Mouse (Mus musculus) urinary bladder, postnatal 10 days (tissue): Measurements from ENCODE around the gene Prr12.
A peak's percentile ranks its signal among the peaks of the same experiment; 100 is the strongest.
"Not testable (repeated sequence)": the region's sequence is repeated elsewhere in the genome, so short reads cannot be mapped to it uniquely, and the experiment has no call there.

Source experiments
- DNase-seq: peaks from one replicate; pipeline ENCODE4 v3.0.0; 2022; ENCODE audit warnings: low spot score

The Prr12 gene

DNA sequence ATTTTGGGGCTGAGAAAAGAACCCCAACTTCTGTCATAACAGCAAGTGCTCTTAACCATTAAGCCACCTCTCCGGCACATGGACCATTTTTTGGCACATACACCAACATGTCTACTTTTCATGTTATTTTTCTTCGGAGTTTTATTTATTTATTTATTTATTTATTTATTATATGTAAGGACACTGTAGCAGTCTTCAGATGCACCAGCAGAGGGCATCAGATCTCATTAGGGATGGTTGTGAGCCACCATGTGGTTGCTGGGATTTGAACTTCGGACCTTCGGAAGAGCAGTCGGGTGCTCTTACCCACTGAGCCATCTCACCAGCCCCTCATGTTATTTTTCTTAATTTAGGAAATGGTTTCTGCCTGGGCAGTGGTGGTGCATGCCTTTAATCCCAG, 29.0 kb downstream of the Prr12 start:
- DNase-seq: not testable (repeated sequence)

DNA sequence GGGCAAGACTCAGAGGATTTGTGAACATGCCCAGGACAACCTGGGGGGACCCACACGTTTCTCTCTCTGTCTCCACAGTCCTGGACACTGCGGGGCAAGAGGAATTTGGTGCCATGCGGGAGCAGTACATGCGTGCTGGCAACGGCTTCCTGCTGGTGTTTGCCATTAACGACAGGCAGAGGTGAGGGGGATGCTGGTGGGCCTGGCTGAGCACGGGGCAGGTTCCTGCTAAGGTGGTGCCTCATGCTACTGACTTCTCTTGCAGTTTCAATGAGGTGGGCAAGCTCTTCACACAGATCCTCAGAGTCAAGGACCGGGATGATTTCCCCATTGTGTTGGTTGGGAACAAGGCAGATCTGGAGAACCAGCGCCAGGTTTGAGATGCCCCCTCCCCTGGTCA, 32.5 kb downstream of the Prr12 start:
- DNase-seq: no peak

DNA sequence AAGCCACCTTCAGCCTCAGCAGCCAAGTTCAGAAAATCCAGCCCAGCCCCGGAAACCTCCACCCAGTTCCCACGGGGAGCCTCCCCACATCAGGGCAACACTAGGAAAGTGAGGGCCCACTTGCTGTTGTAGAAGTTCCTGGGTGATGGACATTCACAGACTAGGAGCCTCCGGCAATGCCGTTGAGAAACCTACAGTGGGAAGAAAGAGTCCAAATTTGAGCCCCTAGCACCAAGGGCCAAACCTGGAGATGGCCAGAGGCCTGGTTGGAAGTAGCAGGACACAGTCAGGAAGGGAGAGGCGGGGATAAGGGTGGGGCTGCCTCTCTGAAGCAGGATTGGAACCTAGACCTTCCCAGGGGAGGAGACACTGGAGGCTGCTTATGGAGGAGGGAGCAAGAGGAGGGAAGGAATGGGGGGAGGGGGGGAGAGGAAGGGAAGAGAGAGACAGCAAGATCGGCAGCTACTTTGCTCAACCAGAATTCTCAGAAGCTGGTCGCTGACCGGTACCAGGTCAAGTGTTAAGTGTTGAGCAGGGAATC, 33.6 kb downstream of the Prr12 start:
- DNase-seq: no peak

DNA sequence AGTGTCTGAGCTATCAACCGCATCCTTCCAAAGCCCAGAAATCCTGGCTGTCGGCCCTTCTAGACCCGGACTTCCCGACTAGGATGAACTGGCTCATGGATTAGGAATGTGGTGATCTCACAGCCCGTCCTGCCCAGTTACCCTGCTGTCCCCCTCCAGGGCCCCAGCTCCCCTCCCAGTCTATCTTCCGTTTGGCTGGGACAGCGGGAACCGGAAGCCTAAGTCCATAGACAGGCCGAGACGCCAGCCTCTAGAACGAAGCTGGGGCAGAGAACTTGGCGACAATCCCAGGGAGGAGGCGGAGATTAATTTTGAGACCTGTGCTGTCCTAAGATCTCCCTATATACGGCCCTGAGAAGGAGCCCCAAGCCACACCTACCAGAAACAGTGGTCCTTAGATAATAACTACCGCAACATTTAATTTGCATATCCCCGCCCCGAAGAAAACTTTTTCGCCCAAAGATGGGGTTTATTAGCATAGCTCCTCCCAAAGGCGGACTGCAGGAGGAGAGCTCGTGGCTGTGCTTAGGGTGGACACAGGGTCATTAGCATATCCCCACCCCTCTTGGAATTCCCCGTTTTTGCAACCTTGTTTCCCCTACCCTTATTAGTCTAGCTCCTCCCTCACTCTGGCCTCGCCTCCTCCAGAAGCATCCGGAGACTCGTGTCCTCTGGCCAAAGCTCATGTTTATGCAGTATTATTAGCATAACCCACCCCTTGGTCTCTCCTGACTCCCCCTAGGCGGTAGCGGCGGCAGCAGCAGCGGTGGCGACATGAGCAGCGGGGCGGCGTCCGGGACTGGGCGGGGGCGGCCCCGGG, 35.2 kb downstream of the Prr12 start, which contains the start of gene Rras:
Gene Rras (plus strand): TSS at position 720 of the 820 bp plus-strand sequence.
- peak; percentile 77 for DNase-seq

DNA sequence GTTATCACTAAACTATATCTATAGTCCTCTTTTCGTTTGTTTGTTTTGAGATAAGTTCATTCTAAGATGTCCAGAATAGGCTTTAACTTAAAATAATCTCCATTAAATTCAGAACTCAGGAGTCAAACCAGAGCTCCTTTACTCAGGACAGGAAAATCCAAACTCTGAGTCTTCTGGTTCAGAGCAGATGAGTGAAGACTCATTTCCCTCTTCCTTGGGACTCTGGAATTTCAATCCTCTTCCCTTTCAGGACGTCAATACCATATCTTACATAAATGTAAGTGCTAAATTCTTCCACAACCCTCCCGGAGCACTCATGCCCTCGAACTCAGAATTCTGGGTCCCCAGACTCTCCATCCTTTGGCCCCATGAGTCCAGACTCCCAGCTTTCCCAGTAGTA, 35.9 kb downstream of the Prr12 start:
- no peak for DNase-seq

DNA sequence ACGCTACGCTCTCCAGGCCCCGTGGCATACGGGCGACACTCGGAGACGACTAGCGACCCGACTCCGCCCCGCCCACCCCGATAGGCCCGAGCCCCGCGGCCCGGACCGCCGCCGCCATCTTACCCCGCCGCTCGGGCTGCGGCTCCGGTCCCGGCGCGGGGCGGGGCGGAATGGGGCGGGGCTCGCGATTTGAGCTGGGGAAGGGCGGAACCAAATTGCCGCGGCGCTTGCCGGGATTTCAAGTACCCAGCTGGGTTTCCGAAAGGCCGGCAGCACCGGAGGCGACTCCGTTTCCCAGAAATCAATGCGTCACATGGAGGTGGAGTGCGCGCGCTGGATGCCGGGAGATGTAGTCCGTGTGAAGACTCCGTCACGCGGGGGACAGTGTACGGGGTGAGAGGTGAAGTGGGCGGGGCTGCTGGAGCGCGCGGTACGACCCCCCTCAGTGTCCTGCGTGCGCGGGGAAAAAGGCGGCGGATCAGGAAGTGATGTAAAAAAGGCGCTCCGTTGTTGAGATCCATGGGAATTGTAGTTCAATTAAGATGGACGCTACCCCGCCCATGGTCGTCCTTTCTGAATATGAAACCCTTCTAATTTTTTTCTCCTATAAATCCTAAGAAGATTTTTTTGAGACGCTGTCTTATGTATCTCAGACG, 36.6 kb downstream of the Prr12 start, which contains the start of gene Scaf1:
Gene Scaf1 (minus strand): TSS at position 407 of the 656 bp plus-strand sequence.
- DNase-seq: peak; percentile 97

DNA sequence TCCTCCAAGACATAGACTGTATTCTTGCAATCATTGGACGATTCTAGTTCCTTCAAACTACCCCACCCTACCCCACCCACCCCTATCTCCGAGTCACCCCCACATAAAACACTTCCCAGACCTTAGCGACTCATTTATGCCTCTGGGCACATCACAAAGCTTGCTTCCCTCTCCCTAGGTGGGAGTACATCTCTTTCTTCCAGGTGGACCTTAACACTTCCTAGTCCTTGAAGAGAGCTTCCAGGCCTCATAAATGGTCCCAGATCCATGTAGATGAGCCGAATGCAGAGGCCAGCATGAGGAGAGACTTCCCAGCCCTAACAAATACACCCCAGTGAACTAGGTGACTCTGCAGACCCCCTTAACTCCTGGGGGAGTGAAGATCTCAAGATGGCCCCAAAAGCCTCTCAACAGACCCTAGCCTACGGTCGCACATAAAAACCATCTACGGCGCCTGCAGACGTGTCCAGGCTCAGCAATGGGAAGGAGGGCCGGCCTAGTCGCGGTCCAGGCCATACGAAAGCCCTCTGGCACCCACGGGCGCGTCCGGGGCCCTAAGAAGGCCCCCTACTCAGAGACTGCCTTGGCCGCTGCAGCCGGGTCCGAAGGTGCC, 37.2 kb downstream of the Prr12 start:
- DNase-seq: no peak

DNA sequence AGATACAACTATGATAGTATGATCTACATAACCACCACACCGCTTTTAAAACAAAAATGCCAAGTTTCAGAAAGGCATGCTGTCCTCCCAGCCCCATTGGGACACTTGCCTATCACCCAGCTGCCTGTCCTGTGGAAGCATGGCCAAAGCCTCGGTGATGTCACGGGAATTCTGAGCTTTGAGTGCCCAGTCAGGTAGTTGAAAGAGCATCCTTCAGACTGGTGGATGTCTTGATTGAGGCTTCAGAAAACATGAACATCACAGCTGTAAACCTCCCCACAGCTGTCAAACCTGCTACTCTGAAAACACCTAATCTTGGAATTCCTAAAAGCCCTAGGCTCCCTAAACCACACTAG, 38.6 kb downstream of the Prr12 start:
- DNase-seq: no peak

DNA sequence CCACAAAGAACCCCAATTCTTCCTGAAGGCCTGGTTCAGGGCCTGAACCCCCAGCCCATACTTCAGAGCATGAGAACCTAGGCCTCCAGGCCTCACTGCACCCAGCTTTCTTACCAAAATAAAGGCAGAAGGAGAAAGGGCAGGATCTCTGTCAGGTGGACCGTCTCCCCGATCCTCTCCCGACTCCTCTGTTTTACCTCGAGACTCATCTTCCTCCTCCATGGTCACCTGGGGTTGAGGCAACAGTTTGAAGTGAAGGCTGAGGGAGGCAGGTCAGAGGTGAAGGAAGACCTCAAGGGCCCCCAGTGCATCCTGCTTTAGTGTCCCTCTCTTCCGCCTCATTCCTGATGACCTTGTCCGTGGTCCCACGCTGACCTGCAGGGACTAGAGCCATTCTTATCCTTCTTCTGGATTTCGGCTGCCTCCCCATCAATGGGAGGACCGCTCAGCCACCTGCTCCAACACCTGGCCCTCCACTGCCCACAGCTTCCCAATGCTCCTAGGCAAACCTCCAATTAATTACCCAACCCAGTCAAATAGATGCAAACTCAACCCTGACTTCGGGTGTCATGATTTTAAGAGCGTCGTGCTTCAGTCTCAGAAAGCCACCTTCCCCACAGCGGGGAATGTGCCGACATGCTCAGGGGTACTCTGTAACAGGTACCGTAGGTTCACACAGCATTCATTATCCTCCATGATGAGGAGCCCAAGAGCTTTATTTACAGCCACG, 39.1 kb downstream of the Prr12 start:
- no peak for DNase-seq

DNA sequence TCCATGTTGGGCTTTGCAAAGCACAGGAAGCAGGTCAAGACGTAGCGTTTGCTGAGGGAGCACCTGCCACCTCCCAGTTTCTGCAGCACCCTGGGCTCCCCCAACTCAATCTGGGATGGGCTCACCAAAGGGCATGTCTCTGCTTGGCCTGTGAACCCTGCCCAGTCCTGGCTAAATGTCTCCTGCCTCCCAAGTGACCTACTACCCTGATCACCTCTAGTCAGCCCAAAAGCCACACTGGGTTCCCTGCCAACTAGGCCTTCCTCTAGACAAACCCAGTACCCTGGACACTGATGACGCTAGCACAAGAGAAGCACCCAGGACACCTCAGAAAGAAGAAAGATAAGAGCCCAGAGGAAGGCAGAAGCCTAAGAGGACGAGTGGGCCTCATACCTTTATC, 39.9 kb downstream of the Prr12 start:
- no peak for DNase-seq

DNA sequence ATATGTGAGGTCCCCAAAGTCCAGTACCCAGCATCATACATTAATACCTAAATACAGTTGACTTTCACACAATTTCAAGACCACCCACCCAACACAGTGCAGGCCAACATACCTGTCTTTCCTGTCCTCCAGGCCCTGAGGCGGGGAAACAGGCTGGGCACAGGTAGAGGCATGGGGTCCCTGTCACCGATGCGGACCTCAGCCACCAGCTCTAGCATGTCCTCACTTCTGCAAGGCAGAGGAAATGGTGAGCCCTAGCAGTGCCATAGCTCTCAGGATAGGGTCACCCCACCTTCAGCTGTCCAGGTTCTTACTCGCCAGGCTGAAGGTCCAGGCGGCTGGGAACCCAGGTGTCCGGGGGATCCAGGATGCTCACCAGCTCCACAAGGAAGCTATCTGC, 40.7 kb downstream of the Prr12 start:
- DNase-seq: no peak

DNA sequence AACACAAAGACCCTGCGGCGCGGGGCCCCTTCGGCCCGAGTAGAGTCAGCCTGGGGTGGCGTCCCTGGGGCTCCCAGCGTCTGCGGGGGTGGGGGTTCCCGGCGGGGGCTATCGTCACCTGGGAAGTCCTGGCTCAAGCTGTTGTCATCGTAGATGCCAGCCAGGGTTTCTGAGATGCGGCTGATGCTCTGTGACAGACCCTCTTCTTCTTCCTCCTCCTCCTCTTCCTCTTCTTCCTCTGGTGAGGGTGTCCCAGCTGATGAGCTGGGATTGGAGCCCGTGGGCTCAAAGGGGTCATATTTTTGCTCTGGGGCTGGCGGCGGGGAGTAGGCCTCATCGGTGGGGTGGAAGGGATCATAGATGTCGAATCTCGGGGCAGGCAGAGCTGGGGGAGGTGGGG, 44.3 kb downstream of the Prr12 start:
- no peak for DNase-seq

DNA sequence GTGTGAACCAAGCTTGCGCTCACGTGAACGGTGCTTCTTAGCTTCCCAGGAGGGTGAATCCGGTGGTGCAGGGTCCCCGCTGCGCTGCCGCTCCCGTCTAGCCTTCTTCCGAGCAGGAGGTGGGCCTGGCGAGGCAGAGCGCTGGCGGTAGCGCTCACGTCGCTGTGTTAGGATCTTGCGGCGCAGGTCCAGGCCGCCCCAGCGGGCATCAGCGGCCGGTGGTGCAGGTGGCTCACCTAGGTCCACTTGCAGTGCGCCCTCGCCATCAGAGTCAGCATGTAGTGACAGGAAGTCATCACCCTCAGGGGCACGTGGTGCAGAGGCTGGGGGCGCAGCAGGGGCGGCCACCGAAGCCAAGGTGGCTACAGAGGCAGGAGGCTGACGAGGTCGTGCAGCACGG, 44.8 kb downstream of the Prr12 start:
- DNase-seq: no peak

DNA sequence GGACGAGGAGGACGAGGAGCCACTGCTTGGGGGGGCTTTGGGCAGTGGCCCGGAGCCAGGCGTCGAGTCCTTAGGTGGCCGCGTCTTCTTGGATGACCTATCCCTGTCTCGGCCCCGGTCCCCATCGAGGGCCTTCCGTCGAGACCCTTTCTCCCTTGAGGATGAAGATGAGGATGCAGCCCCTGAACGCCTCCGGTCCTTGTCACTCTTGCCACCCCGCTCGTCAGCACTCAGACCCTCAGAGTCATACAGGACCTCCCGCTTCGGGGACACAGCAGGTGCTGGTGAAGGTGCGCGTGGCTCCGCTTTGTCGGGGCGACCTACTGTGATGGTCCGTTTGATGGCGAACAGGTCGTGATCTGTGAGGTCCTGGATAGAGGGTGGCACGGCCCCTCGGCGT, 45.5 kb downstream of the Prr12 start:
- no peak for DNase-seq

DNA sequence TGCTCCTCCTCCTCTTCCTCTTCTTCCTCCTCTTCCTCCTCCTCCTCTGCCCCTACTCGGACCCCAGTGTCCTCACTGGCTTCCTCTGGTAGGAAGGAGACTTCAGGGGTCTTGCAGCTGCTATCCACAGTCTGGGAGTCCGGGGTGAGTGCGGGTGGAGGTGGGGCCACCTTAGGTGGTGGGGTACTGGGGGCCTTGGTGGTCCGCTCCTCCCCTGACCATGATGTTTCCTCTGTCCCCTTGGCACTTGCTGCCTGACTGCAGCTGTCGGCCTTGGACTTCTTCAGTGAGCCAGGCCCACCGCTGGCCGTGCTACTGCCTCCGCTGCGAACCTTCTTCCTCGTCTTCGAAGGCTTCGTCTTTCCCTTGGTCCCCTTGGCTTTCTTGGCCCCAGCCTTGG, 46.2 kb downstream of the Prr12 start:
- no peak for DNase-seq

DNA sequence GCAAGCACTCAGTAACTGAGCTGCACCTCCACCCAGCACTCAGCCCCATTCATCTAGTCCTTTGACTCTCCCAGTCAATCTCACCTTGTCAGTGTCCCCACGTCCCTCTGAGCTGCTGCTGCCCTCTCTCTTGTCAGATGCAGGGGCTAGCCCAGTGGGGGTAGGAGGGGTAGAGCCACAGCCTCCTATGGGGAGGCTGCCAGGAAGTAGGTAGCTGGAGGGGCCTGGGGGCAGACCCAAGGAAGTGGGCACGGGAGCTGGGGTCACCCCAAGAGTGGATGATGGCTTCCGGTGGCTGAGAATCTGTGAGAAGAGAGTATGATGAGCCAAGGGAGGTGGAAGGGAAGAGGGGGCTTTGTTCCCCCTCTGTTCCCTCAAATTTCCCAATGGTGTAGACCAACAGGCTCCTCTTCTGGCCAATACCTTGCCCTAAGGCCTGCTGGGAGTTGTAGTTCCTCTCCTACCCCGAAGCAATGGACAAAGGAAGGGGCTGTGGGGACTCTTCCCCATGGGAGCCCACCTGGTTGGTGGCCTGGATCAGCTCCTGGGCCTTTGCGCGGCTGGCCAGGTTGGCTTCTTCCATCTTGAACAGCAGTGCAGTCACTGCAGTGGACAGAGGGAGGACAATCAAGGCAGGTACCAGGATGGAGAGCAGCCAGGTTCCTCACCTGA, 47.2 kb downstream of the Prr12 start:
- DNase-seq: no peak

DNA sequence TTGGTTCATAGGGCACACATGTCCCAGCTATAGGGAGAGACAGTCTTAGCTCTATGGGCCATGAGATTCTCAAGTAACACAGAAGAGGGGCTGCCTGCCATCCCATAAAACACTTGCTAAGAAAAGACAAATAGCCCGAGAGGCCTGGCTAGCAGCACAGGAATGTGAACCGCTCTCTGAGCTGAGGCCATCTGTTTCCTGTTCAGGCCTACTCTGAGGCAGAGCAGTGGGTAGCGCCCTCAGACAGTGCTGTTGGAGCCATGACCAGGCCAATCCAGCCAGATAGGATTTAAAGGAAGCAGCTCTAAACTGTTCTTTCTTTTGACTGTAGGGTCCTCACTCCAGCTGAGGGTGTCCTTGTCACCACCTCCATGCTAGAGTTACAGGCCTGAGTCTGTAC, 48.1 kb downstream of the Prr12 start:
- no peak for DNase-seq

DNA sequence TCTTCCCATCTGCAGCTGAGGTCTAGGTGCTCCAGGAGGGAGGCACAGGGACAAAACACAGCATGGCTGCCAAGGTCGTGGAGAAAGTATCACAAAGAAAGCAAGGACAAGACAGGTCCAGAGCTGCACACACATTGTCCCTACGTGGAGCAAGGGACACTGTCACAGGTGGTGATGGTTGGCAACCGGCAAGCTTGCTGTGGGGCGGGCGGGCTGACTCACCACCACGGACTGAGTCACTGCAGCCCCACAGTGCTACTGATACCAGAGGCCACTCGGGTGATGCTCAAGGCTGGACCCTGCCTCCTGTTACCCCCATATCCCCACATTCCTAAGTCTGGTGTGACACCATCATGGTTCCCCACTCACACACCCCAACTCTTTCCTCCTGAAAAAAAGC, 50.2 kb downstream of the Prr12 start:
- no peak for DNase-seq

DNA sequence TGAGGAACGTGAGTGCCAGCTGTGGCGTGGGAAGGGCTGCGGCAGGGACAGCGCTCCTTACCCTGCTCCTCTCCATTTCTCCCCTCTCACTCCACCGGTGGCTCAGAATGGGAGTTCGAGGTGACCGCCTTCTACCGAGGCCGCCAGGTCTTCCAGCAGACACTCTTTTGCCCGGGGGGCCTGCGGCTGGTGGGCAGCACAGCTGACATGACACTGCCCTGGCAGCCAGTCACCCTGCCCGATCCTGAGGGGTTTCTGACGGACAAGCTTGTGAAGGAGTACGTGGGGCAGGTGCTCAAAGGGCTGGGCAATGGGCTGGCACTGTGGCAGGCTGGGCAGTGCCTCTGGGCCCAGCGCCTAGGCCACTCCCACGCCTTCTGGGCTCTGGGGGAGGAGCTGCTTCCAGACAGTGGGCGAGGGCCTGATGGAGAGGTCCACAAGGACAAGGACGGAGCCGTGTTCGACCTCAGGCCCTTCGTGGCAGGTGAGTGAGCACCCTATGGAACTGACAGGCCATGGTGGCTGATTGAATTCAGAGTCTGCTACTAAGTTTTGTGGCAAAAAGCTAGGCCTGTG, 52.1 kb downstream of the Prr12 start:
- no peak for DNase-seq

DNA sequence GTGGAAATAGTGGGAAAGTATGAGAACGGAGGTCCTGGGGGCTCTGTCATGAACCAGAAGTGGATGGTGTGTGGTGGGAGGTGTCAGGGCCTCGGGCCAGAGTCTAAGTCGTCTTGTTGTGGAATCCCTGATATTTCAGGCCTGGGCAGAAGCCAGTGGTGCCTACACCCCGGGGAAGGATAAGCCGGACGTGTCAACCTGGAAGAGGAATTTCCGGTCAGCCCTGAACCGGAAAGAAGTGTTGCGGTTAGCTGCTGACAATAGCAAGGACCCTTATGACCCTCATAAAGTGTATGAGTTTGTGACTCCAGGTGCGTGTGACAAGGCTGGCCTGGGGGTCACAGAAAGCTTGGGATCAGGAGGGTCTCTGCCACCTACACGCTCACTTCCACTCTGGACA, 52.9 kb downstream of the Prr12 start:
- no peak for DNase-seq

DNA sequence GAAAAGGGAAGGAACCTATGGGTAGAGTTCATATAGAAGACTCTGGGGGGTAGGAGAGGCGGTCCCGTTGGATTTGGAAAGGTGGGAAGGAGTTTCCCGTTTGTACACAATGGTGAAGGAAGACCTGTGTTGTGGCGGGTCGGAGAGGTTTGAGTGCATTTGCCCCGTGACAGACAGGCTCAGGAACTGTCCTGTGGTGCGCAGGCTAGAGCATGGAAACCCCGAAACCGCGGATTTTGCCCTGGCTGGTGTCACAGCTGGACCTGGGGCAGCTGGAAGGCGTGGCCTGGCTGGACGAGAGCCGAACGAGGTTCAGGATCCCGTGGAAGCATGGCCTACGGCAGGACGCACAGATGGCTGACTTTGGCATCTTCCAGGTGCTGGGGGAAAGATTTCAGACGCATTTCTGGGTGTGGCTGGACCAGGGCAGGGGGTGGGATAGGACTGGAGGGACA, 54.2 kb downstream of the Prr12 start, which contains the start of gene Bcl2l12:
Gene Bcl2l12 (minus strand): TSS at position 212 of the 455 bp plus-strand sequence.
- DNase-seq: no peak
